16 mouse cellular contexts compared by ENCODE assay signal in genomic region chr2:20774462-20774861, GRCm38 (mm10).
"Had no signal": no experiment of that assay in that cellular context is flagged by ENCODE, and none has a peak within 500 bp of the region (broad histone marks: within the 10 kb centered on the region; RNA-seq: fewer than 3 reads in every experiment).

No protein-coding gene starts in this region.

- ATAC-seq: lung, postnatal 0 days; midbrain, embryonic 13.5 days; midbrain, embryonic 15.5 days had no signal

- H3K4me2 ChIP-seq: lung, embryonic 15.5 days; midbrain, embryonic 11.5 days; midbrain, embryonic 13.5 days; midbrain, embryonic 15.5 days; neural tube, embryonic 12.5 days had no signal

- DNase-seq: lung, adult 2 months; lung, postnatal 14 days; lung, postnatal 36 days; right cerebral cortex, postnatal 14 days; spleen, adult 18-20 months; thymus, adult 2 months; thymus, postnatal 25 days; thymus, postnatal 4 days had no signal

- H3K9me3 ChIP-seq: lung, embryonic 15.5 days; midbrain, embryonic 13.5 days; midbrain, embryonic 15.5 days; neural tube, embryonic 12.5 days had no signal

- H3K9ac ChIP-seq: lung, embryonic 15.5 days; midbrain, embryonic 13.5 days; midbrain, embryonic 15.5 days; neural tube, embryonic 12.5 days had no signal

- H3K4me3 ChIP-seq: lung, embryonic 15.5 days; megakaryocyte, embryonic 14.5 days; midbrain, embryonic 13.5 days; midbrain, embryonic 15.5 days; neural tube, embryonic 12.5 days had no signal

- H3K4me1 ChIP-seq: lung, embryonic 15.5 days; midbrain, embryonic 15.5 days; neural tube, embryonic 12.5 days had no signal

- H3K27ac ChIP-seq: lung, embryonic 15.5 days; macrophage; midbrain, embryonic 13.5 days; midbrain, embryonic 15.5 days; neural tube, embryonic 12.5 days had no signal

- H3K36me3 ChIP-seq: midbrain, embryonic 13.5 days; midbrain, embryonic 15.5 days; neural tube, embryonic 12.5 days had no signal

- H3K27me3 ChIP-seq: lung, embryonic 15.5 days; megakaryocyte, embryonic 14.5 days; midbrain, embryonic 13.5 days; midbrain, embryonic 15.5 days; neural tube, embryonic 12.5 days had no signal
